Mouse (Mus musculus) liver, embryonic 11.5 days (tissue): ENCODE measurements around the gene Clrn2. TPM values are rescaled to one million over a fixed set of nuclear protein-coding genes. Genes with fewer than 3 reads are reported as not detected.

ENCODE experiments used
- polyA plus RNA-seq: library from polyadenylated mRNA; unstranded; fragments of >200 nt; fragmentation: Nextera tagmentation; extraction: Ambion mirVana; gene quantifications from 2 replicates; pipeline ENCODE4 v1.2.1, GENCODE M21; 2014

Clrn2 gene
- polyA plus RNA-seq, 1 experiment from 2014 or later, result not detected

Other genes starting within 250 kb of the Clrn2 start
- gene Qdpr, start 3.5 kb upstream of the Clrn2 start, polyA plus RNA-seq, result 103 and 116 TPM in 2 replicates
- 112 and 115 TPM in 2 replicates for gene Lap3, start 39.6 kb downstream of the Clrn2 start, polyA plus RNA-seq
- gene Med28, start 66.5 kb downstream of the Clrn2 start, polyA plus RNA-seq, result 184 and 198 TPM in 2 replicates
- gene Fam184b, start 185.9 kb downstream of the Clrn2 start, polyA plus RNA-seq, result 0.36 and 0.45 TPM in 2 replicates
- 67.0 and 79.6 TPM in 2 replicates for gene Ncapg, start 216.2 kb downstream of the Clrn2 start, polyA plus RNA-seq